Mouse (Mus musculus) kidney, embryonic 14.5 days (tissue): ENCODE data around the gene B4galnt3. TPM values are rescaled to one million over a fixed set of nuclear protein-coding genes. Genes with fewer than 3 reads are reported as not detected.

ENCODE experiments used
- ATAC-seq: fragments of 200-750 bp; cut with Nextera tagmentation; 2 replicates; pipeline ENCODE4 v1.8.0; 2017; ENCODE audit warnings: moderate number of reproducible peaks, mild to moderate bottlenecking, moderate TSS enrichment, moderate library complexity; ENCODE audit not compliant: low FRiP score, low TSS enrichment
- H3K27ac ChIP-seq: fragments of 300-500 bp; sonication (generic); 2 replicates; pipeline ENCODE4 v1.5.1; 2014; ENCODE audit warnings: low read depth, mild to moderate bottlenecking, low read length, moderate library complexity, mixed read lengths
- H3K27me3 ChIP-seq: fragments of 300-500 bp; sonication (generic); 2 replicates; pipeline ENCODE4 v1.6.1; 2014; ENCODE audit warnings: mild to moderate bottlenecking, low read length; ENCODE audit not compliant: control insufficient read depth, insufficient read depth
- H3K36me3 ChIP-seq: fragments of 300-500 bp; sonication (generic); 2 replicates; pipeline ENCODE4 v1.6.1; 2014; ENCODE audit warnings: low read length, mixed read lengths; ENCODE audit not compliant: control insufficient read depth, insufficient read depth
- H3K4me1 ChIP-seq: fragments of 300-500 bp; sonication (generic); 2 replicates; pipeline ENCODE4 v1.6.1; 2014; ENCODE audit warnings: low read length, mixed read lengths; ENCODE audit not compliant: control insufficient read depth, insufficient read depth
- H3K4me2 ChIP-seq: fragments of 300-500 bp; sonication (generic); replicated peaks from 2 replicates; pipeline ENCODE4 v1.6.1; 2014; ENCODE audit warnings: low read depth, mild to moderate bottlenecking, low read length
- H3K4me3 ChIP-seq: fragments of 300-500 bp; sonication (generic); 2 replicates; pipeline ENCODE4 v1.5.1; 2014; ENCODE audit warnings: mild to moderate bottlenecking, low read length
- H3K9ac ChIP-seq: fragments of 300-500 bp; sonication (generic); 2 replicates; pipeline ENCODE4 v1.6.1; 2014; ENCODE audit warnings: low read depth, mild to moderate bottlenecking, low read length, moderate library complexity
- H3K9me3 ChIP-seq: fragments of 300-500 bp; sonication (generic); 2 replicates; pipeline ENCODE4 v1.6.1; 2016; ENCODE audit warnings: low read length; ENCODE audit not compliant: control insufficient read depth
- WGBS: fragments of 180-500 bp; shearing (Covaris S2); extraction: QIAGEN DNeasy Blood & Tissue Kit; methylation state at CpG from one replicate; pipeline ENCODE4 v1.1.7; 2014; 5-methylcytosine and 5-hydroxymethylcytosine counted together
- polyA plus RNA-seq: library from polyadenylated mRNA; unstranded; fragments of >200 nt; fragmentation: Nextera tagmentation; extraction: Ambion mirVana; gene quantifications from 2 replicates; pipeline ENCODE4 v1.2.1, GENCODE M21; 2014

Gene B4galnt3
- polyA plus RNA-seq, 1 experiment from 2014 or later = 0.45 TPM

DNA sequence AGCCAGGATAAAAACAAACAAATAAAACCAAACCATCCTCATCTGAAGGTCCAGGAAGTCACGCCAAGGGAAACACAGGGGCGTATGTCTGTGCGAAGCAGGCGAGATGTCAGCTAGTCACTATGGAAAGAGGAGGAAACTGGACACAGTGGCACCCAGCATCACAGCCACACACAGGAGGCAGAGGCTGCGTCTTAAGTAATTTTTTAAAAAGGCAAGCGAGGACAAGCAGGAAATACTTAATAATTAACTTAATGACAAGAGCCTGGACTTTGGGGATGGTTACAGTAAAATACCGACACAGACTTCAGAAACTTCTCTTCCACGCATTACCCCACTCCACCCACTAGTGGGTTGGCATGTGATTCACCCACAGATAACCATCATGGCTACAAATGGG, 51.8 kb downstream of the B4galnt3 start:
- Histone ChIP-seq H3K4me2 (no peak overlapping the region; the same call in 1 of the 2 replicates), H3K9ac (no peak overlapping the region), H3K4me1 (0 out of 2 replicates have a peak, but pooled peaks cover 4% of the 10 kb centered on the region), H3K27me3 (no peaks in the 10 kb centered on the region), H3K27ac (no peak overlapping the region), H3K4me3 (no peak overlapping the region), H3K9me3 (no peaks in the 10 kb centered on the region), H3K36me3 (no peaks in the 10 kb centered on the region)
- ATAC-seq = 0 out of 2 replicates have a peak, but pooled peaks have one; percentile 12
- 63% methylated on average over 8 of the region's 8 CpGs for WGBS

DNA sequence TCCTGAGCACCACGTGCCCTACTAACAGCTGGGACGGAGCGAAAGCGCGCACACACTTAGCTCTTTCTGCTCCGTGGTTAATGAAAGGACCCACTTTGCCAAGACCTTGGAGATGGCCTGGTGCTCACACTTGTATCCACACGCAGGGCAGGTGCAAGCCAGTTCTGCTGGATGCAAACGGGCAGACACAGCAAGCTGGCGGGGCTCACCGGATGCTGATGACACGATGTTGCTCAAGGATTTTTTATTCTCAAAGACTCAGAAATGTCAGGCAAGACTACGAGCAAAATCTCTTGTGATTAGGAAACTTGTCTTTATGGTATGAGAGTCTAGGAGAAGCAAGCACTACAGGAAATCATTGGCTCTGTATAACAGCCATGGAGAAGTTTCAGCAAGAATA, 52.9 kb downstream of the B4galnt3 start:
- Histone ChIP-seq H3K27ac (no peak overlapping the region), H3K9me3 (no peaks in the 10 kb centered on the region), H3K27me3 (no peaks in the 10 kb centered on the region), H3K4me3 (no peak overlapping the region), H3K36me3 (no peaks in the 10 kb centered on the region), H3K9ac (no peak overlapping the region), H3K4me1 (0 out of 2 replicates have a peak, but pooled peaks cover 4% of the 10 kb centered on the region), H3K4me2 (no peak overlapping the region)
- WGBS = 88% methylated on average over 12 of the region's 12 CpGs
- no peak for ATAC-seq

- H3K4me1 ChIP-seq = 0 out of 2 replicates have a peak, but pooled peaks cover 10% of the 10 kb centered on the region
- WGBS = 72% methylated on average over 5 of the region's 5 CpGs
- no peaks in the 10 kb centered on the region for H3K36me3 ChIP-seq
- no peak overlapping the region for H3K4me3 ChIP-seq
- H3K4me2 ChIP-seq = no peak overlapping the region
- no peak overlapping the region for H3K9ac ChIP-seq
- no peak overlapping the region for H3K27ac ChIP-seq
- H3K27me3 ChIP-seq = no peaks in the 10 kb centered on the region
- no peak for ATAC-seq
- no peaks in the 10 kb centered on the region for H3K9me3 ChIP-seq
Observed at GRCm38 (mm10) chr6:120240461-120240860, 53.9 kb downstream of the B4galnt3 start.

DNA sequence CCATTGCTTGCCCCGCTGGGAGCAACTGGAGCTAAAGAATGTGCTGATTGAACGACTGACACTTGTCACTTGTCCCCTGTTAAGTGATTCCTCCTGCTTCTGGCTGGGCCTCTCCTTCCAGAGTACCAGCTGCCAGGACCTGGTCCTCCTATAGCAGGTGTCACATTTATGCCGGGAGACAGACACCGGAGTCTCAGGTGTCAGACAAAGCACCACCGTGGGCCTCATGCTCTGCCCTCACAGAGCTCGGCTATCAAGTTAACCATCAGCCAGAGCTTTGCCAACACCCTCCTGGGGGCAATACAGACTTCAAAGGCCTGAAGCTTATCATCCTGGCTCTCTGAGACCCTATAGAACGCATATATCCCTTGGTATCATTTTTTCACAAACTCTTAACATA, 58.5 kb downstream of the B4galnt3 start:
- no peak overlapping the region; the same call in 1 of the 2 replicates for H3K27ac ChIP-seq
- no peaks in the 10 kb centered on the region for H3K27me3 ChIP-seq
- peak; percentile 48; the same call in 1 of the 2 replicates for ATAC-seq
- H3K4me1 ChIP-seq = 0 out of 2 replicates have a peak, but pooled peaks cover 12% of the 10 kb centered on the region
- H3K9ac ChIP-seq = no peak overlapping the region
- 17% methylated on average over 7 of the region's 7 CpGs for WGBS
- H3K36me3 ChIP-seq = no peaks in the 10 kb centered on the region
- H3K4me2 ChIP-seq = no peak overlapping the region
- H3K4me3 ChIP-seq = no peak overlapping the region
- no peaks in the 10 kb centered on the region for H3K9me3 ChIP-seq

DNA sequence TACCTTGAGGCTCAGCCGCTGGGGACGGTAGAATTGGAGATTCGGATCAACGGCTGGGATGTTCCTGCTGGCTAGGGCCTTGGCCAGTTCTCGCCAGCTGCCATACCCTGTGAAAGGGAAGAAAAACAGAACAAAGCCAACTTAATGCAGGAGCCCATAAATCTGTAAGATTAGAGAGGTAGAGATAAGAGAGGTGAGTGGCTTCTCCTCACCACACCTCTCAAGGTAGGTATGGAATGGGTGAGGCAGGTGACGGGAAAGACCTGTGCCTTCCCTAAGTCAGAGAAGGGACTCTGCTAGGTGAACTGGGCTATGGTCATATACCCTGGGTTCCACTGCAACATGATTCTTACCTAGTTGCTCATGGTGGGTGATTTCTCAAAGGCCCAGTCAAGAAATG, 61.5 kb downstream of the B4galnt3 start:
- Histone ChIP-seq H3K36me3 (no peaks in the 10 kb centered on the region), H3K9ac (no peak overlapping the region), H3K9me3 (no peaks in the 10 kb centered on the region), H3K27me3 (no peaks in the 10 kb centered on the region), H3K4me3 (no peak overlapping the region), H3K4me2 (no peak overlapping the region), H3K4me1 (0 out of 2 replicates have a peak, but pooled peaks cover 12% of the 10 kb centered on the region), H3K27ac (no peak overlapping the region)
- WGBS = 86% methylated on average over 6 of the region's 6 CpGs
- ATAC-seq = no peak

DNA sequence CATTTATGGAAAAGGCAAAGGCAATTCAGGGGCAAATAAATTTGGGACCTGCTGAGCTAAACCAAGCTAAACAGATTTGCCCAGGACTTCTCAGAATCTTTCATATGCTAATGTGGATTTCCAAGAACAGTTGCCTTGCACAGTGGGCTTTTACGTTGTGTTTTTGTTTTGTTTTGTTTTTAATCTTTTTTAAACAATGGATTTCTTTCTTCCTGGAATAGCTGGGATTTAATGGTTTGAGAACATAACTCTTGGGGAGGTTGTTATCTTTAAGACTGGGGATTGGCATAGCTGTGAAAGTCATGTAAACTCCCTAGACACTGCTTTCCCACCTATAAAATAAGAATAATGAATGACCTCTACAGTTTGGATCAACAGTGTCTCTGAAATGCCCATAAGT, 63.9 kb downstream of the B4galnt3 start:
- Histone ChIP-seq H3K9ac (no peak overlapping the region), H3K9me3 (no peaks in the 10 kb centered on the region), H3K27ac (no peak overlapping the region), H3K27me3 (no peaks in the 10 kb centered on the region), H3K4me3 (no peak overlapping the region), H3K36me3 (no peaks in the 10 kb centered on the region), H3K4me2 (no peak overlapping the region), H3K4me1 (peaks cover 10% of the 10 kb centered on the region; the same call in 1 of the 2 replicates)
- ATAC-seq = no peak
- 24% methylated on average over 1 of the region's 1 CpGs for WGBS

- H3K27me3 ChIP-seq = no peaks in the 10 kb centered on the region
- no peak overlapping the region for H3K27ac ChIP-seq
- no peak overlapping the region for H3K4me3 ChIP-seq
- peaks cover 10% of the 10 kb centered on the region; the same call in 1 of the 2 replicates for H3K4me1 ChIP-seq
- H3K4me2 ChIP-seq = no peak overlapping the region
- 58% methylated on average over 7 of the region's 7 CpGs for WGBS
- no peaks in the 10 kb centered on the region for H3K36me3 ChIP-seq
- no peak overlapping the region for H3K9ac ChIP-seq
- no peaks in the 10 kb centered on the region for H3K9me3 ChIP-seq
- ATAC-seq = no peak
Observed at GRCm38 (mm10) chr6:120229806-120230205, 64.6 kb downstream of the B4galnt3 start.

- no peaks in the 10 kb centered on the region for H3K27me3 ChIP-seq
- no peak for ATAC-seq
Observed at GRCm38 (mm10) chr6:120227068-120227467, 67.3 kb downstream of the B4galnt3 start.

DNA sequence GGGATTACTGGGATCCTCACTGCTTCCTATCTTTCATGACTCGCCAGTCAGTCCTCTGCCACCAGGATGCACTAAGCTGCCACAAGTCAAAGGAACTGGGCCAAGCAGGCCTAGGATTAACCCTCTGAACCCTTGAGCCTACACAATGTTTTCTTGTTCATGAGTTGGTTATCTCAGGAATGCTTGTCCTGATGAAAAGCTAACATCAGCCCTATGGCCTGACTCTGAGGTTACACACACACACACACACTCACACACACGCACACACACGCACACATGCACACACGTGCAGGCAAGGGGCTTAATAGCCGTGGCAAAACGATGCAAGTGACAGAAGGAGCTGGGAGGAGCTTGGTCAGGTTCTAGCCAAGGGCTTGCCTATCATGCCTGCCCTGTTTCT, 69.0 kb downstream of the B4galnt3 start:
- H3K4me1 ChIP-seq = peaks cover 4% of the 10 kb centered on the region; the same call in 1 of the 2 replicates
- H3K27me3 ChIP-seq = no peaks in the 10 kb centered on the region
- H3K27ac ChIP-seq = no peak overlapping the region
- H3K4me3 ChIP-seq = no peak overlapping the region
- no peak overlapping the region for H3K9ac ChIP-seq
- H3K36me3 ChIP-seq = no peaks in the 10 kb centered on the region
- ATAC-seq = no peak
- H3K9me3 ChIP-seq = no peaks in the 10 kb centered on the region
- H3K4me2 ChIP-seq = no peak overlapping the region
- 75% methylated on average over 6 of the region's 6 CpGs for WGBS

More at GRCm38 (mm10) chr6:120227068-120227467, 67.3 kb downstream of the B4galnt3 start:
- 86% methylated on average over 7 of the region's 7 CpGs for WGBS
- Histone ChIP-seq H3K4me1 (peaks cover 4% of the 10 kb centered on the region; the same call in 1 of the 2 replicates), H3K27ac (no peak overlapping the region), H3K4me2 (no peak overlapping the region), H3K9ac (no peak overlapping the region), H3K36me3 (no peaks in the 10 kb centered on the region), H3K4me3 (no peak overlapping the region), H3K9me3 (no peaks in the 10 kb centered on the region)
